Mouse (Mus musculus): ENCODE data around the gene Gm13871.
"Not testable (repeated sequence)": the region's sequence is repeated elsewhere in the genome, so short reads cannot be mapped to it uniquely, and the experiment has no call there.

The Gm13871 gene

GRCm38 (mm10) chr4:73905853-73906252 is at the start of gene Gm13871:
Gene Gm13871 (minus strand): TSS chr4:73905953.
- in situ Hi-C loops (cut with MboI, MseI) = not testable (repeated sequence)

GRCm38 (mm10) chr4:73950375-73950896 is 44.7 kb upstream of the Gm13871 start, which contains the start of gene 2310002L09Rik:
Gene 2310002L09Rik (minus strand): TSS chr4:73950846.
- in situ Hi-C loops (cut with MboI, MseI) = no loop called here

GRCm38 (mm10) chr4:73920660-73921059 is 14.9 kb upstream of the Gm13871 start, which contains the start of gene Gm11756:
Gene Gm11756 (minus strand): TSS chr4:73920760.
- in situ Hi-C loops (cut with MboI, MseI) = not testable (repeated sequence)

- in situ Hi-C loops (cut with MboI, MseI) = not testable (repeated sequence)
Observed at GRCm38 (mm10) chr4:73891012-73891411, 14.7 kb downstream of the Gm13871 start, which contains the start of gene Gm11757. Gene Gm11757 (minus strand): TSS chr4:73891112.

- in situ Hi-C loops (cut with MboI, MseI) = not testable (repeated sequence)
Observed at GRCm38 (mm10) chr4:73876166-73876565, 29.6 kb downstream of the Gm13871 start, which contains the start of gene Gm11758. Gene Gm11758 (minus strand): TSS chr4:73876266.
